8 mouse cellular contexts compared by ENCODE assay signal in genomic region chr4:152313211-152313632, GRCm38 (mm10). TPM values are rescaled to one million over a fixed set of nuclear protein-coding genes. Genes with fewer than 3 reads are reported as not detected.
DNase-seq lines count a peak whose midpoint lies in the region; ATAC-seq lines count a peak whose summit lies in the region.

No protein-coding gene starts in this region.

- peaks cover 29% of the 10 kb centered on the region for H3K4me1 ChIP-seq in heart, embryonic 16.5 days (ENCODE audit: control insufficient read depth, insufficient read depth, low read length)
- peaks cover 19% of the 10 kb centered on the region for H3K4me1 ChIP-seq in forebrain, embryonic 13.5 days
- H3K4me1 ChIP-seq in liver, embryonic 12.5 days: peaks cover 28% of the 10 kb centered on the region

- no peak overlapping the region for H3K27ac ChIP-seq in heart, embryonic 16.5 days (ENCODE audit: low read length)
- no peak overlapping the region for H3K27ac ChIP-seq in forebrain, embryonic 13.5 days
- no peak overlapping the region for H3K27ac ChIP-seq in liver, embryonic 12.5 days

- peak overlapping the region; percentile 26 for H3K4me3 ChIP-seq in heart, embryonic 16.5 days (ENCODE audit: low read length)
- H3K4me3 ChIP-seq in forebrain, embryonic 13.5 days: peak overlapping the region; percentile 34
- peak overlapping the region; percentile 37 for H3K4me3 ChIP-seq in liver, embryonic 12.5 days

- peaks cover 34% of the 10 kb centered on the region for H3K27me3 ChIP-seq in heart, embryonic 16.5 days (ENCODE audit: control insufficient read depth, insufficient read depth, low read length)
- H3K27me3 ChIP-seq in forebrain, embryonic 13.5 days: peaks cover 87% of the 10 kb centered on the region
- H3K27me3 ChIP-seq in liver, embryonic 12.5 days (replicated peaks): peaks cover 95% of the 10 kb centered on the region

- H3K4me2 ChIP-seq in heart, embryonic 16.5 days (ENCODE audit: low read depth, low read length): peak overlapping the region; percentile 46
- peak overlapping the region; percentile 60 for H3K4me2 ChIP-seq in forebrain, embryonic 13.5 days
- peak overlapping the region; percentile 61 for H3K4me2 ChIP-seq in liver, embryonic 12.5 days

- peaks cover 16% of the 10 kb centered on the region for H3K36me3 ChIP-seq in heart, embryonic 16.5 days (ENCODE audit: control insufficient read depth, insufficient read depth)
- H3K36me3 ChIP-seq in forebrain, embryonic 13.5 days (ENCODE audit: poor library complexity, severe bottlenecking): 0 out of 2 replicates have a peak, but pooled peaks cover 8% of the 10 kb centered on the region
- H3K36me3 ChIP-seq in liver, embryonic 12.5 days: peaks cover 7% of the 10 kb centered on the region

- WGBS in heart, embryonic 16.5 days: 5% methylated on average over 29 of the region's 29 CpGs
- WGBS in forebrain, embryonic 13.5 days: 0% methylated on average over 29 of the region's 29 CpGs
- under 1% methylated on average over 29 of the region's 29 CpGs for WGBS in liver, embryonic 12.5 days (ENCODE audit: insufficient replicate concordance)

- intact Hi-C loops in heart, postnatal 25 days (cut with DNase I): no loop called here

- H3K9ac ChIP-seq in heart, embryonic 16.5 days (ENCODE audit: low read length): peak overlapping the region; percentile 35; the same call in 1 of the 2 replicates
- H3K9ac ChIP-seq in forebrain, embryonic 13.5 days: peak overlapping the region; percentile 48
- 0 out of 2 replicates have a peak overlapping the region, but pooled peaks have one; percentile 10 for H3K9ac ChIP-seq in liver, embryonic 12.5 days

- no peaks in the 10 kb centered on the region for H3K9me3 ChIP-seq in heart, embryonic 16.5 days (replicated peaks; ENCODE audit: control insufficient read depth, low read length)
- no peaks in the 10 kb centered on the region for H3K9me3 ChIP-seq in forebrain, embryonic 13.5 days (replicated peaks)
- H3K9me3 ChIP-seq in liver, embryonic 12.5 days (replicated peaks): no peaks in the 10 kb centered on the region

- DNase-seq in heart, postnatal 25 days (ENCODE audit: low spot score): no peak
- DNase-seq in T-cell, adult 2 months (ENCODE audit: low spot score): peak; percentile 25
- peak; percentile 39 for DNase-seq in retina, embryonic 14.5 days (ENCODE audit: low spot score)
- DNase-seq in urinary bladder, postnatal 10 days (ENCODE audit: low spot score): no peak
- DNase-seq in cerebellum, adult 8-10 months: no peak

- ATAC-seq in heart, embryonic 16.5 days (replicated peaks; ENCODE audit: extremely low read depth, insufficient read depth, low FRiP score): no peak
- peak; percentile 57 for ATAC-seq in forebrain, embryonic 13.5 days
- ATAC-seq in liver, embryonic 12.5 days: 0 out of 2 replicates have a peak, but pooled peaks have one; percentile 13

RNA-seq across cellular contexts. Expression of gene Rnf207, which starts 5.6 kb away (rescaled TPM):
- polyA plus RNA-seq in heart, embryonic 16.5 days (2015; fragmentation: Nextera tagmentation; extraction: Ambion mirVana): 118 and 122 TPM in 2 replicates
- 10 to 100 TPM; 69.6 to 73.3 TPM for total RNA-seq in heart, postnatal 25 days (2021)
- polyA plus RNA-seq in forebrain, embryonic 13.5 days (2015; fragmentation: Nextera tagmentation; extraction: Ambion mirVana): 1.7 and 2.0 TPM in 2 replicates
- 0.26 and 0.42 TPM in 2 replicates for polyA plus RNA-seq in liver, embryonic 12.5 days (2016; fragmentation: Nextera tagmentation; extraction: Ambion mirVana)

RNA-seq across cellular contexts. Expression of gene Rpl22, which starts 12.3 kb away (rescaled TPM):
- polyA plus RNA-seq in heart, embryonic 16.5 days (2015; fragmentation: Nextera tagmentation; extraction: Ambion mirVana): 186 and 190 TPM in 2 replicates
- 100 to 1,000 TPM; 254 TPM for total RNA-seq in heart, postnatal 25 days (2021)
- polyA plus RNA-seq in forebrain, embryonic 13.5 days (2015; fragmentation: Nextera tagmentation; extraction: Ambion mirVana): 265 and 331 TPM in 2 replicates
- 385 and 404 TPM in 2 replicates for polyA plus RNA-seq in liver, embryonic 12.5 days (2016; fragmentation: Nextera tagmentation; extraction: Ambion mirVana)

RNA-seq across cellular contexts. Expression of gene Icmt, which starts 16.2 kb away (rescaled TPM):
- 19.3 and 23.3 TPM in 2 replicates for polyA plus RNA-seq in heart, embryonic 16.5 days (2015; fragmentation: Nextera tagmentation; extraction: Ambion mirVana)
- total RNA-seq in heart, postnatal 25 days (2021): 10 to 100 TPM; 25.2 to 26.7 TPM
- 13.4 and 16.8 TPM in 2 replicates for polyA plus RNA-seq in forebrain, embryonic 13.5 days (2015; fragmentation: Nextera tagmentation; extraction: Ambion mirVana)
- polyA plus RNA-seq in liver, embryonic 12.5 days (2016; fragmentation: Nextera tagmentation; extraction: Ambion mirVana): 11.8 and 14.4 TPM in 2 replicates

RNA-seq across cellular contexts. Expression of gene Hes3, which starts 21.8 kb away (rescaled TPM):
- not detected in 2 replicates for polyA plus RNA-seq in heart, embryonic 16.5 days (2015; fragmentation: Nextera tagmentation; extraction: Ambion mirVana)
- total RNA-seq in heart, postnatal 25 days (2021): not detected
- not detected in 2 replicates for polyA plus RNA-seq in forebrain, embryonic 13.5 days (2015; fragmentation: Nextera tagmentation; extraction: Ambion mirVana)
- polyA plus RNA-seq in liver, embryonic 12.5 days (2016; fragmentation: Nextera tagmentation; extraction: Ambion mirVana): not detected in 2 replicates

RNA-seq across cellular contexts. Expression of gene Chd5, which starts 25.2 kb away (rescaled TPM):
- 0.02 and 0.04 TPM in 2 replicates for polyA plus RNA-seq in heart, embryonic 16.5 days (2015; fragmentation: Nextera tagmentation; extraction: Ambion mirVana)
- under 1 TPM; 0.08 to 0.14 TPM for total RNA-seq in heart, postnatal 25 days (2021)
- 20.1 and 21.0 TPM in 2 replicates for polyA plus RNA-seq in forebrain, embryonic 13.5 days (2015; fragmentation: Nextera tagmentation; extraction: Ambion mirVana)
- polyA plus RNA-seq in liver, embryonic 12.5 days (2016; fragmentation: Nextera tagmentation; extraction: Ambion mirVana): 0.01 and 0.02 TPM in 2 replicates

Comparison
In these comparisons a context has a peak if more than half of its experiments do, and no peak if none do; other contexts are left out.
1. DNase-seq: peak in T-cell, adult 2 months (single experiment) and retina, embryonic 14.5 days (single experiment); none in heart, postnatal 25 days (single experiment), urinary bladder, postnatal 10 days (single experiment) and cerebellum, adult 8-10 months (single experiment).
2. RNA of gene Rnf207, which starts 5.6 kb away (polyA plus RNA-seq): 118 to 122 TPM in heart, embryonic 16.5 days; 1.7 to 2.0 TPM in forebrain, embryonic 13.5 days and 0.26 to 0.42 TPM in liver, embryonic 12.5 days; every median in the first group is over 10 times any median in the second.
3. Peak in every context shown above with its lines, with median percentiles within 50 percentile points of each other: H3K4me2 ChIP-seq, H3K4me3 ChIP-seq and H3K9ac ChIP-seq.